Mouse (Mus musculus) frontal cortex, postnatal 25 days (tissue): ENCODE results near the gene Gria3.

Source experiments
- DNase-seq, 2 experiments: peaks; one replicate each; pipeline ENCODE4 v3.0.0; 2022; ENCODE audit warnings: low spot score in 2 of 2

Gene Gria3

GRCm38 (mm10) chrX:41573079-41573478, 172.4 kb downstream of the Gria3 start:
- DNase-seq = no peak

- DNase-seq = no peak
Observed at GRCm38 (mm10) chrX:41578797-41579196, 178.1 kb downstream of the Gria3 start.

GRCm38 (mm10) chrX:41587692-41588091, 187.0 kb downstream of the Gria3 start:
- DNase-seq = no peak

GRCm38 (mm10) chrX:41607181-41607580, 206.5 kb downstream of the Gria3 start:
- no peak for DNase-seq

GRCm38 (mm10) chrX:41614920-41615319, 214.3 kb downstream of the Gria3 start:
- DNase-seq = no peak

- DNase-seq = no peak
Observed at GRCm38 (mm10) chrX:41616928-41617327, 216.3 kb downstream of the Gria3 start.

- no peak for DNase-seq
Observed at GRCm38 (mm10) chrX:41618396-41618795, 217.7 kb downstream of the Gria3 start.

GRCm38 (mm10) chrX:41633576-41633975, 232.9 kb downstream of the Gria3 start:
- no peak for DNase-seq

GRCm38 (mm10) chrX:41644954-41645353, 244.3 kb downstream of the Gria3 start:
- no peak for DNase-seq

GRCm38 (mm10) chrX:41657791-41658190, 257.1 kb downstream of the Gria3 start:
- no peak for DNase-seq

- no peak for DNase-seq
Observed at GRCm38 (mm10) chrX:41688869-41689268, 288.2 kb downstream of the Gria3 start.

GRCm38 (mm10) chrX:41692076-41692475, 291.4 kb downstream of the Gria3 start:
- DNase-seq = no peak
